Mouse (Mus musculus) lung, postnatal 10 days (tissue): Measurements from ENCODE around the gene Rrm1.
"Not testable (repeated sequence)": the region's sequence is repeated elsewhere in the genome, so short reads cannot be mapped to it uniquely, and the experiment has no call there.

Source experiments
- DNase-seq: peaks from one replicate; pipeline ENCODE4 v3.0.0; 2021

The Rrm1 gene

DNA sequence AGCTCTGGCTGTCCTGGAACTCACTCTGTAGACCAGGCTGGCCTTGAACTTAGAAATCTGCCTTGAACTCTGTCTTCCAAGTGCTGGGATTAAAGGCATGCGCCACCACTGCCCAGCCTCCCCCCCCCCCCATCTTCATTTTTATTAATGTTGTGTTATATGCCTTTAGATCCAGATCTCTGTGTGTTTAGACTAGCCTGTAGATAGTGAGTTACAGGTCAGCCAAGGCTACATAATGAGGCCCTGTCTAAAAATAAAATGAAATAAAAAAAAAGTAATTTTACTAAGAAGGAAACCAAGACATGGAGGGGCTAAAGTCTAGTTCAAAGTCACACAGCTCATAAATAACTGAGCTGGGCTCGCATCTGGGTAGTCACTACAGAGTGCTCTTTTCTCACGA lies 37.4 kb downstream of the Rrm1 start:
- no peak for DNase-seq

DNA sequence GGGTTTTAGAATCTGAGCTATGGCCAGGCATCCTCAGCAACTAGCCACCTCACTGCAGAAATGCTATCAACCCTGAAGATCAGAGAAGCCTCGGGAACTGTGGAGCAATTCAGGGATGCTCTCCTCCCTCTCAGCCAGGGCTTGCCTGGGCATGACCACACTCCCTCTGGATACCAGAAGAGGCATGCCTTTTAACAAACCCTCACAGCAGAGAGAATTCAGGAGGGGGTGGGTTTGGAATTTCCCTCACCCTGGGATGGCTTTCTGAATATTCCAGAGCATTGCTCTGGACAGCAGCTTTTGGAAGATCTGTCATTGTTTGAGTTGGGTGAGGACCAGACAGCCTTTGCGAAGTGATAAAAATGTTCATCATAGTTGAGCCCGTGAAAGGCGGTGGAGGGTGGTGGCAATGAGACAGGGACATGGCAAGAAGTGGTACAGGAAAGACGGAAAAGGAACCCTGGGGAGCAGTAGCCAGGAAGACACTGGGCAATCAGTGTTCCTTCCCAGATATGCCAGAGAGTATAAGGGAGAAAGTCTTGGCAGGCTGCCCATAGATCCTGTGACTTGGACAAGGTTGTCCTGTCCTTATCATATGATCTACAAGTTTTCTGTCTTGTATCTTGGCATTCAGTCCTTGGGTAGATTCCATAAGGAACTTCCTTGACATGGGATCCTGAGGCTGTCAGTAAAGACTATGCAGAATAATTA lies 38.0 kb downstream of the Rrm1 start:
- DNase-seq, result peak; percentile 70

DNA sequence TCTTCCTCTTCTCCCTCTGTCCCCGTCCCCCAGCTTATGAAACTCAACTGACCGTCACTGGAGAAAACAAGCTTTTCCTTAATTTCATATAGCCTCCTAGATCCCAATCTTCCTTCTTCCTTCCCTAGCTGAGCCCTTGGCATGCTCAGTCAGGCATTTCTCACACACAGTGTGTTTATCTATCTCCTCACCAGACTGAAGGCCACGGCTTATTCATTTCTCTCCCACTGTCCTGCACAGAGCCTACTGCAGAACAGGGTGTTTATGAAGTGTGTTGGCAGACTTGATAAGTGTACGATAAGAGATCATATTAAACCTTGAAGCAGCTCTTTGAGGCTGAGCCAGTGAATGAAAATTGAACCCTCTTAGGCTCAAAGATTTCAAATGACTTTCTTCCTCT lies 39.3 kb downstream of the Rrm1 start:
- DNase-seq, result no peak

DNA sequence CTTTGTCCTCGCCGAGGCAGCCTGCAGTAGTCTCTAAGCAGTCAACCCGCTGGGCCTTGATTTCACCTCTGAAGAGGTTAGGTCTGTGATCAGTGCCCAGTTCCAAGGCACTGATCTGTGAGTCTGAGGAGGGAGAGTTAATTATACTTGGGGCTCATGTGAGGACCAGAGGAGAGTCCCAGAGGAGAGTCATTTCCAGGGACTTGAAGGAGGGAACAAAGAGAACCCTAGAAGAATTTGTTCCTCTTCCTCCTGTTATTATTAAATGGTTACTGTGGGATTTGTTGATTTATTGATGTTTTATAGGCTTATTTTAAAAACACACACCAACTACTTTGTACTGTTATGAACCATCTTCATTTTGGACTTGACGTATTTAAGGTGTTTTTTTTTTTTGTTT lies 40.1 kb downstream of the Rrm1 start, which contains the start of gene Olfr543:
Gene Olfr543 (minus strand): TSS at position 101 of the 400 bp plus-strand sequence.
- DNase-seq, result no peak

DNA sequence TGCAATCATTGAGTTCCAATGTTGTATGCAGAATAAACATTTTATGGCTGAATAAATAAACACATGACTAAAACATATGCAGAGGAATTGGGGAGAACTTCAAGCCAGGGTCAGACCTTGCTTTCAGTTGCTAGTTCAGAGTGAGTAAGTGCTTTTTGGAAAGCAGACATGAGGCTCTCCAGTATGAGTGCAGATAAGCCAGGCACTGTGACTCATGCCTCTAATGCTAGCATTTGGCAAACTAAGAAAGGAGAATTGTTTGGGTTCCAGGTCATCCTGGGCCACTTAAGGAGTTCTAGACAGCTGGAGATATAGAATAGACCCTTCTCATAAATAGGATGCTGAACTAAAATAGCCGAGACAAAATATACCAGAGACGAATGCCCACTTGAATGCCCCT lies 42.2 kb downstream of the Rrm1 start:
- DNase-seq, result no peak

DNA sequence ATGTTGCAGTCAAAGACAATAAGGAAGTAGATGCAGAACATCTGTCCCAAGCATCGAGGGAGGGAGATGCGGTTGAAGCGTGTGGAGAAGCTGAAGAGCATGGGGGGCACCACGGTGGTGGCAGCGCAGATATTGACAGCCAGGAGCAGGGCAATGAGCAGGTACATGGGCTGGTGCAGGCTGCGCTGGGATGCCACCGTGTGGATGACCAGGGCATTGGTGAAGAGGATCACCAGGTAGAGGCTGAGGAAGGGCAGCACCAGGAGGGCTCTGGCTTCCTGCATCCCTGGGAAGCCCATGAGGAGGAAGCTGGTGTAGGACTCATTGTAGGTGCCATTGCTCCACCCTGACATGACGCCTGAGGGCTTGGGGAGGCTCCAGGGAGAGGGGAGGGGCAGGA lies 43.3 kb downstream of the Rrm1 start:
- not testable (repeated sequence) for DNase-seq

DNA sequence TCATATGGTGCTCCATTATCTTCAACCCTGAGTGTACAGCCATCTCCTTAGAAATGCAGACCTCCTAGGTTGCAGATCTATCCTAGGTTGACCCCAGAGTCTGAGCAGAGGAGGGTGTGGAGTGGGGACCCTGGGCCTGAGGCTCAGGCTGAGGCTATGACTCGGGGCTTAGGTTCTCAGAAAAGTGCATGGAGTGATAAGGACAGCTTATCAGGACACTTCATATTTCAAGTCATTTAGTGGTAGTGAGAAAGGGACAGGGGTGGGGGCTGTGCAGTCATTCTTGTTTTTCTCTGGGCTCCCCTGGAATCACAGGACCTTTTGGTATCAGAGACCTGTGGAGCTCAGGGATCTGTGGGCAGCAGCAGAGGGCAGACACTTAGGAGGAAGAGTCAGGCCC lies 44.6 kb downstream of the Rrm1 start:
- no peak for DNase-seq

DNA sequence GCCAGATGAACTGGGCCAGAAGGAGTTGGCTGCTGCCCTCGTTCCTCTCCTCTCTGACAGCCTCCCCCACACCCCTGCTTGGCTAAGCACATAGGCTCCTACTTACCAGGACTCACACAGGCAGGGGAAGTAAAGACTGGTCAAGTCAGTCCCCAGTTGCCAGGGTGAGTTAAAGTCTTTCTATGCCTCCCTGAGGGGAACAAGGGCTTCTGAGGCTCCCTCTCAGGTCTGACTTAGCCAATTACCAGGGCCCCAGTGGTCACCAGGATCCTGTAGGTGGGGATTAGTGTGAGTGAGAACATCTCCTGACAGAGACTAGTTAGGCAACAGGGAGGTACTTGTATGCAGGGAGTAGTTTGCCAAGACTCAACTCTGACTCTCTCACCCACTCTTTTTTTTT lies 46.7 kb downstream of the Rrm1 start, which contains the start of gene Olfr544:
Gene Olfr544 (minus strand): TSS at position 153 of the 400 bp plus-strand sequence.
- DNase-seq, result no peak

DNA sequence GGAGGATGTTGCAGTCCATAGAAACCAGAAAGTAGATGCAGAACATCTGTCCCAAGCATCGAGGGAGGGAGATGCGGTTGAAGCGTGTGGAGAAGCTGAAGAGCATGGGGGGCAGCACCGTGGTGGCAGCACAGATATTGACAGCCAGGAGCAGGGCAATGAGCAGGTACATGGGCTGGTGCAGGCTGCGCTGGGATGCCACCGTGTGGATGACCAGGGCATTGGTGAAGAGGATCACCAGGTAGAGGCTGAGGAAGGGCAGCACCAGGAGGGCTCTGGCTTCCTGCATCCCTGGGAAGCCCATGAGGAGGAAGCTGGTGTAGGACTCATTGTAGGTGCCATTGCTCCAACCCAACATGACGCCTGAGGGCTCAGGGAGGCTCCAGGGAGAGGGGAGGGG lies 52.9 kb downstream of the Rrm1 start:
- DNase-seq, result not testable (repeated sequence)

DNA sequence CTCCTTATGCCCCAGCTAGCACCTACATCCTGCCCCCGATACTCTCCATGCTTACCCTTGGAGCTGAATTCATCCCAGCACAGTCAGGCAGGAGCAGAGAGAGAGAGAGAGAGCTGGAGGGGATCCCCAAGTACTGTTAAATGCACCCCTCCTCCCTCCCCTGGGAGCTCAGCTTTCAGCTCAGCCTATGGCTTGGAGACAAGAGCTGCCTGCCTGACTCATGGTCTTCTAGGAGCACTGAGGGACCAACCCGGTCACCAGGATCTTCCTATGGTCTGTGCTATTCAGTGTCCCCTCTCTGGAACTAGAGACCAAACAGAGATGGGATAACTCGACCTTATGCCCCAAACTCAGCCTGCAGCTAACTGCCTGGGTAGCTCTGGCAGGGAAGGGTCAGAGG lies 58.0 kb downstream of the Rrm1 start, which contains the start of gene Olfr545:
Gene Olfr545 (minus strand): TSS at position 101 of the 400 bp plus-strand sequence.
- DNase-seq, result no peak

DNA sequence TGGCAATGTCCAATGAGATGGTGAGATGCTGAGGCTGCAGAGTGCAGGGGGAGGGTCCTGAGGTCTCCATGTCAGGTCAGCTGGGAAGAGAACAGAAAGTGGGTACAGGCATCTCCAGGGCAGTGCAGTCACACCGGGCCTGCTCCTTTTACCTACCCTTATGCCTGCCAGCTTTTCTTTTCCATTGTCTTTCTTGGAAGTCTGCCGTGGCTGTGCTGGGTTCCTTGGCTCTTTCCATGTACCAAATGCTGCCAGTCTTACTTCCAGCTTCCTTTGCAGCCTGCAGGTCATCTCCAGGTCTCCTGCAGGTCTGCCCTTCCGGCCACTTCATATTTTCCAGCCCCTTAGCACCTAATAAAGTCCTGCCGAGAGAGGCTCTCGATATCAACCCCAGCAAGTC lies 60.5 kb downstream of the Rrm1 start:
- no peak for DNase-seq

DNA sequence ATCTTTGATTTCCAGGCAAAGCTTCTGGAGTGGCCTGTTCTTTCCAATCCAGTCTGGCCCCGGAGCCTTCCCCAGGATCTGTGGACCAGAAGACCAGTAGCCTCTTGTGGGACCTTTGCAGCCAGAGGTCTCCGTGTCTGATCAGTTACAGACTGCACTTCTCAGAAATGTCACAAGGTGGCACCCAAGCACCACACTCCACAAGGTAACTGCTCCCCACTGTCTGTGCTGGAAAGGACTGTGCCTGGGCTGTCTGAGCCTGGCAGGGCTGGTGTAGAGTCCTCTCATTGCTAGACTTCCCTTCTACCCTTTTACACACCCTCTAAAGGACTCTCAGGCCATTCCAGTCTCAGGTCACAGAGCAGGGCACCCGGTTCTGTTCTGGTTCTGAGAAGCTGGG lies 65.4 kb downstream of the Rrm1 start:
- DNase-seq, result peak; percentile 80

DNA sequence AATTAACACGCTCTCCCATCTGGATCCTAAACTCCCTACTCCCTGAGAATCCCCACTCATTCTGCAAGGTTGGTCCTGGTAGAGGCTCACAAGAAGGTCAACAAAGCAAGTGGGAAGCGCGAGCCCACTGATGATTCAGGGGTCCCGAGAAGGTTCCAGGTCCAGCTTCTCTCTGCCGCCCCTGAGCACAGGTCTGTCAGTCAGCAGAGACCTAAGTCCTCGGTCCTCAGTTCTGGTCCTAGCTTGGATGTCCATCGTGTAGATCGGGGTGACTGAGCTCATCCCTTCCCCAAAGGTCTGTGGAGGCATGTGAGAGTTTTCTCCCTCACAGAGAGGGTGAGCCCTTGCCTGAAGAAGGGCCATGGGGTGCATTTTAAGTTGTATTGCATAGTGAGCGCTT lies 66.6 kb downstream of the Rrm1 start:
- DNase-seq, result no peak

DNA sequence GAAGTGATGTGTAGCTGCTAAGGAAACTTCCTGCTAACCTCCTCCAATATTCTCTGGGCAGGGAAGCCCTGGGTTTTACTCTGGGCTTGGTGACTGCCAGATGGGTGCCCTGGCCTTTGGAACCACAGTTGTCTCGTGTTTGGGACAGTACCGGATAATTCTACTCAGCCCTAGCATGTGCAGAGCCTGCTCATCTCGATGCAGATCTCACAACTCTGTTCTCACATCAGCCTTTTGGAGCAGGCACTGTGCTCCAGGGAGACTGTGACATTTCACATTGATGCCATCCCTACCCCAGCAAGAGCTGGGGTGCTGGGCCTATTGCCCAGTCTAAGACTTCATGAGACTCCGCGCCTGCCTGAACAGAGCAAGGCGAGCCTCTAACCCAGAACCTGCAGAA lies 67.2 kb downstream of the Rrm1 start:
- no peak for DNase-seq

DNA sequence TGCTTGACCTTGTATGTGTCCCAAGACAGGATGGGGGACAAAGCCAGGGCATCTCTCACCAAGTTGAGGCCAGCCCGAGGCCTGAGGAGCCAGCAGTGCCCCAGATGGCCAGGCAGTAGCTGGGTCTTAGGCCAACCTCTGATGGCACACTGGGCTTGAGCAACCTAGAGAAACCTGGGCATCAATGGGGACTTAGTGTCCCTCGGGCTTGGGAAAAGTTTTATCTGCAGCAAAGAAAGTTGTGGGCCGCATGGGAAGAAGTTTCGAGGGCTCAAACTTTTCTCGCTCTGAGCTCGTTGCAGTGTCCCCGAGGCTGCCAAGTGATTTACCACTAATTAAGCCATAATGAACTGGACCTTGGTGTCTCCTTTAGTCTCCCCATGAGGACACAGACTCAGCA lies 68.2 kb downstream of the Rrm1 start:
- DNase-seq, result no peak

DNA sequence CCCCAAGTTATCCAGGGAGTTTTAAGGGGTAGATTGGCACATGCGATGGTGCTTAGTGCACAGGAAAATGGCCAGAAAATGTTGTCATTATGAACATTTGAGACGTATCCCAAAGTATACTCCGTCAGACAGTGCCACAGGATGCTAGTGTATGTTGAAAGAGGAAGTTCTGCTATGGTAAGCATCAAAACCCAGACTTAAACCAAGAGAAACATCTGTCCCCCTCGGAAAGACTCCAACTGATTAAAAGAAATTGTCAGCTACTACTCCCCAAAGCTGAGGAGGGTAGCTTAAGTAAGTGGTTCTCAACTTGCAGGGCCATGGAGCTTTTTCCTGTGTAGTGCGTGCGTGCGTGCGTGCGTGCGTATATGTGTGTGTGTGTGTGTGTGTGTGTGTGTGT lies 70.4 kb downstream of the Rrm1 start:
- DNase-seq, result no peak

DNA sequence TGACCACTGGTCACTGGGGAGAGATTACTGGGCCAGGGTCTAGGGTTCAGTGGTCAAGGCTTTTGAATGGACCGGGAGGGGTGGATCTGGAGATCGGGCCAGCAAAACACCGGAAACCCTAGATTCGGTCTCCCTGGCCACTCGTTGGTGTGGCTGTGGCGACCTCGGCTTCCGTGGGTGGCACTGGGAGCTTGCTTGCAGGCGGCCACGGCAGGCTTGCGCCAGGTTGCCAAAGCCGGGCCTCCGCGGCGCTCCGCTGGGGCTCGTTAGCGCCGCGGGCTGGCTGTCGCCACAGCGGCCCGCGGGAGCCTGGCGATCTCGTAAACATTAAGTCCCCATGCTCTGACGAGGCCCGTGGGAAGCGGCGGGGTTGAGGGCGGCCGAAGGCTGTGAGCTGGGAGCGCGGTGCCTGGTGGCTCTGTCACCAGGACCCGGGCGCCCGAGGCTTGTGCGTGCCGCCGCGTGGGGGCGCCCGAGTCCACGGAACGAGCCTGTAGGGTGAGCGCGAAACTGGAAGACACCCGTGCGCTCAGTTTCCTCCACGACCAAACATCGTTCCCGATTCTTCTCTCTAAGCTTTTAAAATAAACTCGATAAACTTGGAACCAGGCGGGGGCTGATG lies 71.4 kb downstream of the Rrm1 start:
- peak; percentile 90 for DNase-seq

DNA sequence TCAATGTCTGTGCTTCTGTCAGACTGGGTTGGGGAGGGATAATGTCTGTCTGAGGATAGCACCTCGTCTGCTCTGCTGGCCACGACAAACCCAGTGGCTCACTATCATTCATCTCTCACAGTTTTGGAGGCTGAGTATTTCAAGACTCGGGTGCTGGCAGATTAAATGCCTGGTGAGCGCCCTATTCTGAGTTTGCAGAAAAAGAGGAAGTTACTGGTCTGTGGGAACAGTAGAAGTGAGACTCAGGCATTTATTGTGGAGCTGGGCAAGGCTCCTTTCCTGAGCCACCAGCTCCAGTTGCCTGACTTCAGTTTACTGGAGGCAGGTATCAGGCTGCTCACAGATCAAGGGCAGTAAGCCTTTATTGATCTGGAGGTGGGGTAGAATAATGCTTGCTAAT lies 72.6 kb downstream of the Rrm1 start:
- DNase-seq, result no peak

DNA sequence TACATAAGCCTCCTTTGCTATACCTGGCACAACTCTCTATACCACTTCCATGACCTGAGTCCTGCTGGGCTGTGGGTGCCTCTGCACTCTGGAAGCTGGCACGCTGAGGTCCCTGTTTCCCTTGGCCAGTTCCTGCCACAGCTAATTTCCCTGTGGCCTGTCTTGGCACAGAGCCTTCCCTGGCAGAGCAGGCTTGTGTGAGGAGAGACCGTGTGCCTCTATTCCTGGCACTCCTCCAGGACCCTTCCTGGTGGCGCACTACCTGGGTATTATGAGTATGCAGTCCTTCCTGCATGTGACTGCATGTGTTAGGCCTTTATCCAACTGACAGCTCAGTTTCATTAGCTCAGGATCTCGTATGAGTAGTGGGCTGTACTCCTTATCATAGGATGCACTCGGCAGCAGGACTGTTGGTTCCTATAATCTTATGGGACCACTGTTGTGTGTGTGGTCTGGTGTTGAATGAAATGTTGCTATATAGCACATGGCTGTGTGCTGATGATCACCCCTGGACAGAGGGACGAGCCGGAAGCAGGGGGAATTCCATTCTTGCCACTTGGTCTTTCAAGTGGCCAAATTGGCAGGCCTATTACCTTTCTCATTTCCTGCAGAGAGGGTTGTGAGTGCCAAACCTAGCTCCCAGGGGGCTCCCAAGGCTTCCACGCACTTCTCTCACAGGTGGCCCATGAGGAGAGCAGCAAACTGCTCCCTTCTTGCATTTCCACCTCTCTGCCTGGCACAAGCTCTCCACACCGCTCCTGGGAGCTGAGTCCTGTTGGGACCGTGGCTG lies 75.0 kb downstream of the Rrm1 start:
- peak; percentile 14 for DNase-seq

DNA sequence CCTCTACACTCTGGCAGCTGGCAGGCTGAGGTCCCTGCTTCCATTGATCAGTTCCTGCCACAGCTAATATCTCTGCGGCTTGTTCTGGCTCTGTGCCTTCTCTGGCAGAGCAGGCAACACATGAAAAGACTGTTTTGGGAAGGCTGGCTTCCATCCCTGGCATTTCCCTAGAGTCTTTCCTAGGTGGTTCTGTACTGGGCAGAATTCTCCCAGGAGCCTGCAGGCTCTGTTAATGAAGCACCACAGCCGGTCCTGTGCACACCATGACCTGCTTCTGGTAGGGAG lies 75.5 kb downstream of the Rrm1 start:
- no peak for DNase-seq
